Mouse (Mus musculus) ovary, postnatal 10 days (tissue): ENCODE measurements around the gene Fkbp6.

Experiments used
- DNase-seq: peaks from one replicate; pipeline ENCODE4 v3.0.0; 2022; ENCODE audit warnings: low spot score

Fkbp6 gene

DNA sequence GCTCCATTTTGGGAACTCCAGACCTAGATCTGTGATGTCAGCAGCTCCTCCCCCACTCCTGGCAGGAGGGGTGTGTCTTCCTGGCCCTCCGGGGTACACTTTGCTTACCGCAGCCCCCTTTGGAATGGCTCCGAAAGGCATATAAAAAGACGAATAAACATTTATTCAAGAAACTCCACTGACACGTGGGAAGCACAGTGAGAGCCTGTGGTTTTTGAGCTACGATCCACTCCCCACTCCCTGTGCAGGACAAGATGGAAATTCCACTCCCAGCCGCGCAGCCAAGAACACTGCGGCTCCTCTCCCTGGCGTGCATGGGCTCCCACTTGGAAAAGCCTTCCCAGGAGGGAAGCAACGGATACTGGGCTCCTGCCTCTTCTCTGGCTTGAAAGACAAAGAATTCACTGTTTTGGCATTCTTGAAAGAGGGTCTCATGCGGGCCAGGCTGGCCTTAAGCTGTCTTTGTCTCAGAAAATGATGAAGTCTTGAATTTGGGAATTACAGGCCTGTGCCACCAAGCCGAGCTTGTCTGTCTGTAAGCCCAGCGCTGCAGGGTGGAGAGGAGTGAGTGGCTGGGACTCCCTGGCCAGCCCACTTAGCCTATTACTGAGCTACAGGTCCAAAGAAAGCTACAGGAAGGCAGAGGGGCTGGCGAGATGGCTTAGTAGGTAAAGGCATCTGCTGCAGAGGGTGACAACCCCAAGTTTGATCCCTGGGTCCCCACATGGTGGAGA lies 75.0 kb downstream of the Fkbp6 start:
- no peak for DNase-seq

DNA sequence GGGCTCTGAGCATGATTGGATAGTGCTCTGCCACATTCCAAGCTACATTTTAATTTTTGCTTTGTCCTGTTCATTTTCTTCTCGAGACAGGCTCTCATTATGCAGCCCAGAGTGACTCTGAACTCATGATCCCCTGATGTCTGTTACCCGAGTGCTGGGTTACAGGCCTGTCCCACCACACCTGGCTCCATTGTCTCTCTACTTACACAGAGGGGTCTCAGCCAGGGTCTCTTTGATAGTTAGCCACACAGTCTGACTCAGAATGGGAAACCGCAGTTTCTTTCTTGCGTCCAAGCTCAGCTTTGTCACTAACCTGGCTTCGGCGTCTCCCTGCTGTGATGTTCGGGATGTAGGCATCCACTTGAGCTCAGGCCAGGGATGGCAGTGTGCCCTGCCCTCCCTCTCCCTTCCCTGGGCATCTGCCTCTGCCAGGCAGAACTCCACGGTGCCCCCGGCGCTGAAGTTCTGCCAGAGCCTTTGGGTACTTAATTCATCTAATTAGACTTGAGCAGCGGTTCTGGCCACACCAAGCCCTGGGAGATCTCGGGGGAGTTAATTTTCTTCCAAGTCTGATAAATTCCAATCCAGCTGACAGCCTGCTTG lies 78.2 kb downstream of the Fkbp6 start:
- DNase-seq, result no peak

DNA sequence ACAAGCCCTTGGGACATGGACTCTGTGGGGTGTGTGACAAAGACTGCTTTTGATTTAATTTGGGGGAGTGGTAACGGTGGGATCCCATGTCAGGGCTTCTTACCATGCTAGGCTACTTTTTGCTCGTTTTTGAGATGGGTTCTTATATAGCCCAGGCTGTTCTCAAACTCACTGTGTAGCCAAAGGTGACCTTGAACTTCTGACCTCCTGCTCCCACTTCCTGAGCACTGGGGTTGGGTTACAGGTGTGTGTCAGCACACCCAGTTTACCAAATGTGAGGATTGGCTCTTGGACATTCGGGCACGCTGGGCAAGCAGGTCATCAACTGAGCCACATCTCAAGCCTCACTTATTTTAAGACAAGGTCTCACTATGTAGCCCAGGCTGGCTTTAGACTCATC lies 79.5 kb downstream of the Fkbp6 start:
- no peak for DNase-seq

DNA sequence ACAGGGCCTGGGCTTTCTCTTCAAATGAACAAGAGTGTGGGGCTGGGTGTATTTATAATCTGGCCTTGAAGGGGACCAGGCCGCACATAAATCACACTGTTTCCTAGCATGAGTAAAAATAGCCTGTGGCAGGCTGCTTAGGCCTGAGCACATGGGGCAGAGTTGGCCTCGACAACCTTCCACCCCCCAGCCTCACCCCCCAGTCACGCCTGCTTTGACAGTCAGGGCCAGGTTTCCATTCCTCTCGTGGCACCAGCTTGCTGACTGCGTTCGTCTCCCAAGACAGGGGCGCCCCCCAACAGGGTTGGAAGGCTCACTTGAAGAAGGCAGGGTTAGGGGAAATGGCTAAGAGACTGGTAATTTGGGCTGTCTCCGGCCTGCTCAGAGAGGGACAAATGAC lies 80.4 kb downstream of the Fkbp6 start:
- no peak for DNase-seq

DNA sequence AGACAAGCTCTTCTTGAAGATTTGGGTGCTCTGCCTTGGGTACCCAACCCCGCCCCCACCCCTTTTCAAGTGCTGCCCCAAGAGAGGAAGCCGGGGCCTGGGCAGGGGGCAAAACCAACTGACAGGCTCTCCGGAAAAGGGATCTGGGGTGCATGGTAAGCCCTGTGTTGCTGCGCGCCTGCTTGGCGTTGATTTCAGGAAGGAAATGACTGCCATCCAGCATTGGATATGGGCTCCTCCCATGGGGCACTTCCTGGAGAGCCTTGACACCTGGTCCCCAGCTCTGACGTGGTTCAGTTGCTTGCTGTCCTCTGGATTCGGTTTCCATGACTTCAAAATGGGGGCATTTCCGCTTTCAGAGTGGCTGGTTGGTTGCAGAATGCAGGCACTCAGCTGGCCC lies 85.3 kb downstream of the Fkbp6 start:
- DNase-seq, result no peak

DNA sequence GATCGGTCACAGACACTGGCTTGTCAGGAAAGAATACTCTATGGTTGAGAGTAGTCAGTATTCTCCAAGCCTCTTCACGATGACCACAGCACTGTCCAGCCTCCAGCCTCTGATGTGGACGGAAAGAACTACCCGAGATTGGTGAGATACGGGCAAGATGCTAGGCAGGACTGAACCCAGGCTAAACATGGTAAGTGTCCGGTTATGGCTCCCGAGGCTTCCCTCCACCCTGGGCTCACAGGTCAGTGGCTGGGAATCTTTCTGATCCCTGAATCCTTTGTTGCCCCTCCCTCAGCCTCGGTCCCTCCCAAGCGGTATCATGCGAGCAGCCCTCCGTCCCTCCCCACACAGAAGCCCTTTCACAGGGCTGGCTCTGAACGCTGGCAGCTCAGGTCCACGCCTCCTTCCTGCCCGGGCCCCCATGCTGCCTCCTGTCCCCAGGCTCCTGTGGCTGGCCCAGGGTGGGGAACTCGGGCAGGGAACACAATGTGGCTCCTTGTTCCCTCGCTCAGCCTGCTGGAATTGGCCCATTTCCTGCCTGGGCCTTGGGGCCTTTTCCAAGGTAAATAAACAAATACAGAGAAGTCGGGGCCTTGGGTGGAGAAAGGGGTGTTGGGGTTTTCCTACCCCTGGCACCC lies 85.9 kb downstream of the Fkbp6 start:
- no peak for DNase-seq

DNA sequence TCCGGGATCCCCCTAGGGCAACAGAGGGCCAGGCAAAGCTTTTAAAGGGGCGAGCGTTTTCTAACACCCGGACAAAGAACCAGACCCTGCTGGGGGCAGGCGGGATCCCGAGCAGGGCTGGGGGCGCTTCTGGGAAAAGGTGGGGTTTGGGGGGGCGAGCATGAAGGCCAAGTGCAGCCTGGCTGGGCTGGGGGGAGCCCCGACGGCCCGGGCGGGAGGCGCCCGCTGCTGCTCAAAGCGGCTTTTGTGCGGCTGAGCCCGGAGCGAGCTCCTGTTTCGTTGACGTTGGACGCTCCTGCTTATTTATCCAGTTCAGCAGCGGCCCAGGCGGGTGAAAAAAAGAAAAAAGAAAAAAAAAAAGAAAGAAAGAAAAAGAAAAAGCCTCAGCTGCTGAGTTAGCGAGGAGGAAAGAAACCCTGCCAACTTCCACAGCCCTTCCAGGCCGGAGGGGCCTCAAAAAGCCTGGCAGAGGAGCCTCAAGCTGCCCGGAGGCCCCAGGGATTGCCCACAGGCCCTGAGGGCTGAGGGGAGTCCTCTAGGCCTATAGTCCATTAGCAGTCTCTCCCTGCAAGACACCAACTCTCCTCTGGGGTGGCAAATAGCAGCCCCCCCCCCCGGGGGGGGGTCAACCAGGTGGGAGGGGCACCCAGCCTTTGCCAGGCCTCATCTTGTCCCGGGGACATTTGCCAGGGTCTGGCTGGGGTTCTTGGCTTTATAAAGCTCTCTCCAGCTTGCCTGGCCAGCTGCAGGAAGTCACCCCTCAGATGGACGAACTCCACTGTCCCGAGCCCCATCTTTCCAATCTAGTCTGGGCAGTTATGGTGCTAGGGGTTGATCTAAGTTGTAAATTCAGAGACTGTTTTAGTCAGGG lies 91.3 kb downstream of the Fkbp6 start:
- DNase-seq, result no peak

DNA sequence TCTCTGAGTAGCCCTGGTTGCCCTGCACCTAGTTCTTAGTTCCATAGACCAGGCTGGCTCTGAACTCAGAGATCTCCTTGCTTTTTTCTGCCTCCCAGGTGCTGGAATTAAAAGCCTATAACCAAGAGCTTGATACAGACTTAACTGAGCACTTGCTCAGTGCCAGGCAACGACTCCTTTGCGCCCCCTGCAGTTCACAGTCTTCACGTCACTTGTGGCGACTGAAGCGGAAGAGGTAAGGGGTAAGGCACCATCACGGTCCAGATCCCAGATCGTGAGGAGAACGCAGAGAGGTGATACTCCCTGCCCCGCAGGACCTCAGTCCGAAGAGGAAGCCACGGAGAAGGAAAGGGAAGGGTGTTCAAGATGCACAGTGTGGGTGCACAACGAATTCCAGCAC lies 92.3 kb downstream of the Fkbp6 start:
- DNase-seq, result no peak

DNA sequence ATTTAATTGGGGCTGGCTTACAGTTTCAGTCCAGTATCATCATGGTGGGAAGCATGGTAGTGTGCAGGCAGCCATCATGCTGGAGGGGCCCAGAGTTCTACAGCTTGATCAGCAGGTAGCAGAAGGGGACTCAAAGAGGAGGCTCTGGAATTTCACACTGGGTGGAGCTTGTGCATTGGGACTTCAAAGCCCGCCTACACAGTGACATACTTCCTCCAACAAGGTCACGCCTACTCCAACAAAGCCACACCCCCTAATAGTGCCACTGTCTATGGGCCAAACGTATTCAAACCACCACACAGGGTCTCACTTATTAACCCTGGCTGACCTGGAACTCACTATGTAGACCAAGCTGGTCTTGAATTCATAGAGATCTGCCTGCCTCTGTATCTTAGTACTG lies 93.7 kb downstream of the Fkbp6 start:
- no peak for DNase-seq

DNA sequence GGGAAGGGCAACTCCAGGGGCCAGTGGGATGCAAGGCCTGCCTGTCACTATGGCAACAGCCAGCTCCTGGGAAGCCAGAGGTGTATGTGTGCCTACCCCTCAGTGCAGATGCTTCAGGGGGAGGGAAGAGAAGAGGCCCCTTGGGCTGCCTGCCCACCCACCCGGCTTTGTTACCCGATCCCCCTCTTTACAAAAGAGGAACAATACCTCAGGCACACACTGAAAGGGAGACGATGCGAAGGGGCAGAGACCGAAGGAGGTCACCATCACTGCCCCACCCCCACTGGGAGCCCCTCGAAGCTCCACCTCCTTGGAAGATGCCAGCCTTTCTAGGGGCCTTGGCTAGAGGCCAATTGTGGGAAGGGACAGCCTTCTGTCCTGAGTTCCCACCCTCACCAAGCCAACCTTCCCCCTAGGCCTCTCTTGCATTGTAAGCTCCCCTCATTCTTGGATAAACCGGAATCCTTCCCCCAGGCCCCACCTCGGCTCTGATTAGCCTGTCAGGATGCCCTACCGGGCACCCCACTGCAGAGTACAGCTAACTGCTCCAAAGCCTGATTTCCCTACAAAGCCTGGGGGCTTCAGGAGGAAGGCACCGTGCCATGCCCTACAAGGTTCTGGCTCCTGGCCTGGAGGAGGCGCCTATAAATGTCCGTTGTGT lies 96.0 kb downstream of the Fkbp6 start:
- DNase-seq, result no peak

DNA sequence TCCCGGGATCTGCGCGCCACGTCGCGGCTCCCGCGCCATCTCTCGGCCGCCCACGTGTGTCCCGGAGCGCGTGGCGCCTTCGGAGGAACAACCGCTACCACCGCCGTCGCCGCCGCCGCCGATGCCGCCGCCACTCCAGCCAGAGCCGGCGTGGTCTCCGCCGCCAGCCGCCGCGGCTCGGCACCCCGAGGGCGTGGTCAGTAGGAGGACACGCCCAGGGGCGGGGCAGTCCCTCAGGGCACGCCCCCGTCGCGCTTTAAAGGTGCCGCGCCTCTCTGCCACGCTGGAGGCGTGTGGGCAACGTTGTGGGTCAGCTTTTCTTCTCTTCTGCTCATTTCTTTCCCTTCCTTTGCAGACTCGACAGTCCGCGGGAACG lies 98.8 kb downstream of the Fkbp6 start, which contains the start of gene Fzd9:
Fzd9 (minus strand) TSS at position 152 of the 376 bp plus-strand sequence.
- peak; percentile 60 for DNase-seq

DNA sequence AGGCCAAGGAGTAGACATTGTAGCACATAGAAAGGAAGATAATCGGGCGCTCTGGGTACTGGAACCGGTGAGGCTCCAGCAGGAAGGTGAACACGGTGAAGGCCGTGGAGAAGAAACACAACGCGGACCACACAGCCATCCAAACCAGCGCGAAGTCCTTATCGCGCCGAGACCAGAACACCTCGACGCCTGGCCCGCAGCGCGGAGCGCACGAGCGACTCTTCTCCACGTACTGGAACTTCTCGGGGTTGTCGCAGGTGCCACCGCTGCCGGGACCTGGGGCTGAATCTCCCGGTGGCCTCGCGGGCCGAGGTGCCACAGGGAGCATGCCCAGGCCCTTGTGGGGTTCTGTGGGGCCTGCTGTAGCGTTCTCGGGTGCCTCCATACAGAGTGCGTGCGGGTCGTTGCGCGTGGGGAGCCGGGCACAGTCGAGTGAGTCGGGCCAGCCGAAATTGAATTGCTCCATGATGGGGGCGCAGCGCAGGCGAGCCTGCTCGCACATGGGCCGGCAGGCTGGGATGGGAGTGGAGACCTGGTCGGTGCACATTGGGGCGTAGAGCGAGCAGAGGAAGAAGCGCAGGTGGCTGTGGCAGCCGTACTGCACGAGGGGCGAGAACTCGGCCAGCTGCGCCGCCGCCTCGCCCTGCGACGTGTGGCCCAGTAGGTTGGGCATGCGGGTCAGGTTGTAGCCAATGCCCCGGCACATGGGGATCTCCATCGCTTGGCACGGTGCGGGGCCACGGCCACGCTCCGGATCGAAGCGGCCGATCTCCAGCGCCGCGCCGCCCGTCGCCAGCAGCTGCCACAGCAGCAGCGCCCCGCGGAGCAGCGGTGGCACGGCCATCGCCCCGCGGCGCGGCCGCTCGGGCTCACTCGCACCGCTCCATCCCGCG lies 99.4 kb downstream of the Fkbp6 start:
- no peak for DNase-seq

DNA sequence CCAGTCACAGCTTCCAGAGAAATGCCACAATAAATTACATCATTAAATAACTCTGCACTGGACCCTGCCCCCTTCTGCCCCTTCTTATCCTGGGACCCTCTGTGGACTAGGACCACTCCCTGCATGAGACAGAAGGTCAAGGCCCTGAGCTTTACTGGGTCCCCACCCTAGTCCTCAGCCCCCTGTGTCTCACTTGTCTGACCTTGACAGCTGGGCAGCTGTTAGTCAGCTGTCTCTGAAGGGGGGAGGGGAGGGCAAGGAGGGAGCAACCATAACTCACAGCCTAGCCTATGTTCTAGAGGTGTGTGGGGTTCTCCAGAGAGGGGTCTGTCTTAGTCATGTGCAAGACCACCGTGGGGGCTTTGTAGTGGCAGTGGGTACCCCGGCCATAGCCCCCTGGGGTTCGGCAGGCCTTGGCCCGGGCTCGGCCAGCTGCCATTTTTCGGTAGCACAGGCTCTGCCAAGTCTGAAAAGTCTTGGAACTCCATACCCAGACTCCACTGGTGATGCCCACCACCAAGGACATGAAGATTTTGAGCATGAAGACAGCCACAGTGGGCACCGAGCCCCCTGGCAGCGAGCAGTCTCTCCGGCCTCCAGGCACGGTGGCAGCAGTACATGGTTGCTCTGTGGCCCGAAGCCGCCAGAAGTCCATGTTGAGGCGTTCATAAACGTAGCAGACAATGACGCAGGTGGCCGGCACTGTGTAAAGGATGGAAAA lies 100.7 kb downstream of the Fkbp6 start:
- no peak for DNase-seq

DNA sequence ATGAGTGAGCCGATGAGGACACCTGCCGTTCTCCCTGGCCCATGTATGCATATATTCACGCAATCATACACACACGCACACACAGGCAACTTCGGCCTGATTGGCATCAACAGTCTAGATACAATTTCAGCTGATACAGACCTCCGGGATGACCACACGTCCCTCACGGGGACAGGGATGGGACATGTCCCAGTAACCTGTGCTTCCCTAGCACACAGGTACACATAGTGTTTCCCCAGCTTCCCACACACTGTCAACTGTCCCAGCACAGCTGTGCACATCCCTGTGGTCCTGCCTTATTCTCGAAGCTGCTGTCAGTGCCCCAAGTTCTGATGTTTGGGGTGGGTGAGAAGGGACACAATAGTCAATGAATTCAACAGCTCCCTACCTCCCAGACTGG lies 102.5 kb downstream of the Fkbp6 start:
- DNase-seq, result no peak

DNA sequence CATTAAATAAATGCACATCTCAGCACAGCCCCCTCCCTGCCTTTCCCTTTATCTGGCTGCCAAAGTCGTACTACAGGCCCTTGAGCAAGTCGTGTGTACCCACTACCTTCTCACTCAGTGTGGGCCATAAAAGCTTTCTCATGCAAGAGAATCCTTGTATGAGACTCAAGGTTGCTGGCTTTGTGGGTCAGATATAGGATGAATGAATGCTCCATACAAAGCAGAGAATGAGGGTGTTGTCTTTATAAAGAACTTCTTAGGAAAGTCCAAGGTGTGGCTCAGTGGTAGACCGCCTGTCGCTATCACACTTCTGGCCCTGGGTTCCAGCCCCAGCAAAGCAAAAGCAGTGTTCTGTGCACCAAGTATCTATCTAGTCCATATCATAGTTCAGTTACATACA lies 103.3 kb downstream of the Fkbp6 start:
- no peak for DNase-seq

DNA sequence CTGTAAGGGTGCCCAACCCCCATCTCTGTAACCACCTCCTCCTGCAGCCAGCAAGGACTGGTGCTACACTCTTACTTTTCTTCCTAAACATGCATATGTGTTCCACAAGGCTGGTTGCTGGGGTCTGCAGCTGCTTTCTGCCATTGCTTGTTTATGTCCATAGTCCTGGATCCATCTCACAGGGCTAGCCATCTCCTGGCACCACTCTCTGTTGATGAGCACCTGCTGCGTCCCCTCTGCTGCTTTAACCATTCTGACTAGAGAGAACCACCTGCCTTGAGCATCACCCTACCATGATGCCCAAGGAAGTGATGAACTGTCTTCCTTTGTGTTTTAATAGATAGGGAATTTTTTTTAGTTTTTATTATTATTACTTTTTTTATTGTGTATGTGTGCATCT lies 106.7 kb downstream of the Fkbp6 start:
- DNase-seq, result no peak

DNA sequence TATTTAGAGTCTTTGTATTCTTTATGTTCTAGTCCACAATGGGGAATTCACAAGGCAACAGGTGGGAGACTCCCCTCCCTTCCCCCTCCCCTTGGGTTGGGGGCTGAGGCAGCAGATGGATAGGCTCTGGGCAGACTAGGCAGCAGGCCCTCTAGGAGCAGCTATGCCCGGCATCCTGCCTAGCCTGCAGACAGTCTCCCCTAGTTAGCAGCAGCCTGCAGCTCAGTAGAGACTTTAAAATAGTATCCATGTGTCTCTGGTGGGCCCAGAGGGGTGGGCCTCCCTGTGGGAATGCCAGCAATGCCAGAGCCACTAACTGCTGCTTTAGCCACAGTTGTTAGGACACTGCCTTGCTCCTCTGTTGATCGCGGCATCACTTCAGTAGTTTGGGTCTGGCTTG lies 107.2 kb downstream of the Fkbp6 start:
- DNase-seq, result no peak

DNA sequence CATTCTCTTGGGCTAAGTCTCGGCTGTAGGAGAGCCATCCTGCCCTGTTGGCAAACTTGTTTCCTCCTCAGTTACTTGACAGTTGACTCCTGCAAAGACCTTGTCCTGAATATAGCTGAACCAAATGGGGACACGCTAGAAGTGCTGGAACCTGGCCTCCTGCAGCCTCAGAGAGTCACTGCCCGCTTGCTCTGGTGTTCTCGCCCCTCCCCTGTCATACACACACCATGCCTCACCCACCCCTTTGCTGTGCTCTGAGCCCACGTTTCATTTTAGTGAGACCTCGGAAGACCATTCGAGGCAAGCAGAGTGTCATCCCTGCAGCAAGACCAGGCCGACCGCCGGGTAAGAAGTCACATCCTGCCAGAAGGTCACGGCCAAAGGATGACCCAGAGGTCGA lies 107.7 kb downstream of the Fkbp6 start:
- no peak for DNase-seq
